Mouse (Mus musculus) right cerebral cortex, adult 2 months (tissue): ENCODE results near the gene Gm42906.

ENCODE experiments used
- DNase-seq, 2 experiments: peaks; one replicate each; pipeline ENCODE4 v3.0.0; 2021 to 2022; ENCODE audit warnings: low spot score in 2 of 2

Gene Gm42906

GRCm38 (mm10) chr5:151187336-151187735 is 240.6 kb downstream of the Gm42906 start:
- no peak for DNase-seq

- DNase-seq, result no peak
Measured at GRCm38 (mm10) chr5:151185286-151185856, 242.6 kb downstream of the Gm42906 start.

GRCm38 (mm10) chr5:151183656-151184240 is 244.2 kb downstream of the Gm42906 start:
- DNase-seq, result no peak

- no peak for DNase-seq
Measured at GRCm38 (mm10) chr5:151181288-151181687, 246.7 kb downstream of the Gm42906 start.

GRCm38 (mm10) chr5:151180176-151180785 is 247.7 kb downstream of the Gm42906 start:
- no peak for DNase-seq

- no peak for DNase-seq
Measured at GRCm38 (mm10) chr5:151177171-151177570, 250.8 kb downstream of the Gm42906 start.

- no peak for DNase-seq
Measured at GRCm38 (mm10) chr5:151175897-151176313, 252.1 kb downstream of the Gm42906 start.

- no peak for DNase-seq
Measured at GRCm38 (mm10) chr5:151174485-151175460, 253.2 kb downstream of the Gm42906 start.

- no peak for DNase-seq
Measured at GRCm38 (mm10) chr5:151173774-151174173, 254.2 kb downstream of the Gm42906 start.

GRCm38 (mm10) chr5:151170168-151170750 is 257.7 kb downstream of the Gm42906 start:
- no peak for DNase-seq

GRCm38 (mm10) chr5:151168191-151168590 is 259.8 kb downstream of the Gm42906 start:
- DNase-seq, result no peak

- DNase-seq, result no peak
Measured at GRCm38 (mm10) chr5:151167641-151168040, 260.3 kb downstream of the Gm42906 start.

GRCm38 (mm10) chr5:151166266-151166665 is 261.7 kb downstream of the Gm42906 start:
- DNase-seq, result peak in 1 of 2 experiments; percentile 24

- no peak for DNase-seq
Measured at GRCm38 (mm10) chr5:151165381-151166016, 262.5 kb downstream of the Gm42906 start.

GRCm38 (mm10) chr5:151164815-151165214 is 263.1 kb downstream of the Gm42906 start:
- DNase-seq, result no peak

GRCm38 (mm10) chr5:151162642-151163041 is 265.3 kb downstream of the Gm42906 start:
- DNase-seq, result no peak

- no peak for DNase-seq
Measured at GRCm38 (mm10) chr5:151155247-151155646, 272.7 kb downstream of the Gm42906 start.

GRCm38 (mm10) chr5:151154780-151155179 is 273.2 kb downstream of the Gm42906 start:
- DNase-seq, result no peak

- no peak for DNase-seq
Measured at GRCm38 (mm10) chr5:151154030-151154429, 273.9 kb downstream of the Gm42906 start.

- peak; percentile 16 to 29 for DNase-seq
Measured at GRCm38 (mm10) chr5:151151549-151151948, 276.4 kb downstream of the Gm42906 start.

GRCm38 (mm10) chr5:151149509-151149908 is 278.5 kb downstream of the Gm42906 start:
- no peak for DNase-seq
